Mouse (Mus musculus): ENCODE data around the gene Ddost. TPM values are rescaled to one million over a fixed set of nuclear protein-coding genes. Genes with fewer than 3 reads are reported as not detected.
A peak's percentile ranks its signal among the peaks of the same experiment; 100 is the strongest.

Gene Ddost
- polyA plus RNA-seq, 1 experiment from 2014 or later = 230 TPM

DNA sequence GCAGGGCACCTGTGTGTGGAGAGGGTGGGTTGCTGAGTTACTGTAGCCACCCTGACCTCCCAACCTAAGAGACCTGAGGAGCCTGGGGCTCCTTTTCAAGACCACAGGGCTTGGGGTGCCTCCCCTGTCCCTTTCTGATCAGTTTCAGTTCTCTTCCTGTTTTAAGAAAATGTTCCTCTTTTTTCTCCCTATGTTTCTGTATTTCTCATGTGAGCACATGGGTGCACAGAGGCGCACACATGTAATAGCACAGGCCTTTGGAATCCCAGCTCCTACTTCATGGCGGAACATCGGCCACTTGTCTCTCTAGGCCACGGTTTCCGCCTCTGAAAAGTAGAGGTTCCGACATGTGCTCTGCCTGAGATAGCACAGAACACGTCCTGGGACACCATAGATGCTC lies 15.8 kb upstream of the Ddost start:
- ATAC-seq (replicated peaks; ENCODE audit: insufficient number of reproducible peaks, insufficient read depth, low FRiP score, low read depth) = no peak
- Histone ChIP-seq H3K4me3 (no peak overlapping the region), H3K36me3 (no peaks in the 10 kb centered on the region), H3K27ac (no peak overlapping the region), H3K27me3 (no peaks in the 10 kb centered on the region), H3K9ac (no peak overlapping the region), H3K9me3 (replicated peaks) (no peaks in the 10 kb centered on the region), H3K4me2 (no peak overlapping the region), H3K4me1 (replicated peaks) (no peaks in the 10 kb centered on the region)
- WGBS = 79% methylated on average over 7 of the region's 7 CpGs

DNA sequence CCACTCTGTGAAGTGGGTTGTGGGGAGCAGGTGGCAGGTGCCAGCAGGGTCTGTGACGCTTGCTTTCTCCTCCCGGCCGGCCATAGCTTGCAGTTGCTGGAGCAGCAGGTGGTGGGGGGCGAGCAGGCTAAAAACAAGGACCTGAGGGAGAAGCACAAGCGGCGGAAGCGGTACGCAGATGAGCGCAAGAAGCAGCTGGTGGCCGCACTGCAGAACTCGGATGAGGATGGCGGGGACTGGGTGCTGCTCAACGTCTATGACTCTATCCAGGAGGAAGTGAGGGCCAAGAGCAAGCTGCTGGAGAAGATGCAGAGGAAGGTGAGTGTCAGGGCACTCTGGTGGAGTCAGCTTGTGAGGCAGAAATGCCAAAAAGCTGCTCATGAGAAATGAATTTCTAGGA lies 12.5 kb upstream of the Ddost start:
- Histone ChIP-seq H3K27me3 (no peaks in the 10 kb centered on the region), H3K9me3 (replicated peaks) (no peaks in the 10 kb centered on the region), H3K4me3 (no peak overlapping the region), H3K4me2 (no peak overlapping the region), H3K4me1 (replicated peaks) (no peaks in the 10 kb centered on the region), H3K36me3 (no peaks in the 10 kb centered on the region), H3K9ac (no peak overlapping the region), H3K27ac (no peak overlapping the region)
- WGBS = 83% methylated on average over 13 of the region's 13 CpGs
- no peak for ATAC-seq (replicated peaks; ENCODE audit: insufficient number of reproducible peaks, insufficient read depth, low FRiP score, low read depth)

GRCm38 (mm10) chr4:138293261-138293948 lies 11.1 kb upstream of the Ddost start:
- 72% methylated on average over 18 of the region's 18 CpGs for WGBS
- H3K4me1 ChIP-seq (replicated peaks) = no peaks in the 10 kb centered on the region
- ATAC-seq (replicated peaks; ENCODE audit: insufficient number of reproducible peaks, insufficient read depth, low FRiP score, low read depth) = no peak

DNA sequence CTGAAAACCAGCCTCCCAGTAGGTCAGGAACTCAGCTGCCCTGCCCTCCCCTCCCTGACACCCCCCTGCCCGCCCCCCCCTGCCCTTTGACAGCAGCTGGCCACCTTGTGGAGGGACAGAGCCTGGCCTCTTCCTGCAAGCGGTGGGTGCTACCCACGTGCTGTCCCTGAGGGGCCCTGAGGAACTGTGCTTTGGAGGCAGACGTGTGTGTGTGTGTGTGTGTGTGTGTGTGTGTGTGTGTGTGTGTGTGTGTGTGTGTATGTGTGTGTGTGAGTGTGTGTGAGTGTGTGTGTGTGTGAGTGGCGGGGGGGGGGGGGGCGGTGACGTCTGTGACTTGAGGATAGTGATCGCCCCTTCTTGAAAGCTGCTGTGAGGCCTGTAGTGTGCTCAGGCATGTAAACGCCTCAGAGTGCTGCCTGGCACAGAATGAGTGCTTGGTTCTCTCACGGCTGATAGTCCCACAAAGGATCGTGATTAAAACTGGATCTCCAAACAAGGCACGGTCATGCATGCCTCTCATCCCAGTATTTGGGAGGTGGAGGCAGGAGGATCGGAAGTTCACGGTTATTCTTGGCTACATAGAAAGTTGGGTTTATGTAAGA lies 10.5 kb upstream of the Ddost start:
- 75% methylated on average over 10 of the region's 14 CpGs for WGBS
- H3K27ac ChIP-seq = no peak overlapping the region
- no peaks in the 10 kb centered on the region for H3K36me3 ChIP-seq
- H3K9ac ChIP-seq = no peak overlapping the region
- H3K4me2 ChIP-seq = no peak overlapping the region
- H3K9me3 ChIP-seq (replicated peaks) = no peaks in the 10 kb centered on the region
- H3K4me1 ChIP-seq (replicated peaks) = no peaks in the 10 kb centered on the region
- no peak for ATAC-seq (replicated peaks; ENCODE audit: insufficient number of reproducible peaks, insufficient read depth, low FRiP score, low read depth)
- H3K4me3 ChIP-seq = no peak overlapping the region
- H3K27me3 ChIP-seq = no peaks in the 10 kb centered on the region

More at GRCm38 (mm10) chr4:138293261-138293948, 11.1 kb upstream of the Ddost start:
- Histone ChIP-seq H3K9me3 (replicated peaks) (no peaks in the 10 kb centered on the region), H3K4me2 (no peak overlapping the region), H3K4me3 (no peak overlapping the region), H3K9ac (no peak overlapping the region), H3K27ac (no peak overlapping the region), H3K27me3 (no peaks in the 10 kb centered on the region), H3K36me3 (no peaks in the 10 kb centered on the region)

DNA sequence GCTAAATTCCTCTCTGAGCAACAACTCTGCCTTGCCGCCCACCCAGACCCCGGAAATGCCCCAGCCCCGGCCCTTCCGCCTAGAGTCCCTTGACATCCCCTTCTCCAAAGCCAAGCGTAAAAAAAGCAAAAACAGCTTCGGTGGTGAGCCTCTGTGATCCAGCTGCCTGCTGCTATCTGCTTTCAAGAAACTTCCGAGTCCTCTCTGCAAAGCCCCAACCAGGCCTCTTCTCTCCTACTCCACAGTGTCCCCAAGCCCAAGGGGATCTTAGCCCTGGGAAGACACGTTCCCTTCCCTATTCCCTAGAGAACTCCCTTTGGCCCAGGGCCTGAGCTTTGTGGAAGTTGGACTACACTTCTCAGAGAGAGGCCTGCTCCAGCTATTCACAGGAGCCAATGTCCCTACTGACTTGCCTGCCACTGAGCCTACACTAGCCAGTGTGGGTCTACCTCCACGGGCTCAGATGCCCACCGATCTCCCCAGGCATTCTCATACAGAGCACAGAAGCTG lies 3.2 kb upstream of the Ddost start:
- 74% methylated on average over 10 of the region's 10 CpGs for WGBS
- no peak overlapping the region for H3K4me3 ChIP-seq
- no peak overlapping the region for H3K27ac ChIP-seq
- H3K4me2 ChIP-seq = no peak overlapping the region
- no peaks in the 10 kb centered on the region for H3K9me3 ChIP-seq (replicated peaks)
- H3K27me3 ChIP-seq = no peaks in the 10 kb centered on the region
- no peak for ATAC-seq (replicated peaks; ENCODE audit: insufficient number of reproducible peaks, insufficient read depth, low FRiP score, low read depth)
- H3K4me1 ChIP-seq (replicated peaks) = peaks cover 18% of the 10 kb centered on the region
- H3K9ac ChIP-seq = no peak overlapping the region
- H3K36me3 ChIP-seq = no peaks in the 10 kb centered on the region

GRCm38 (mm10) chr4:138303011-138303410 lies 1.5 kb upstream of the Ddost start:
- H3K4me2 ChIP-seq = no peak overlapping the region
- no peaks in the 10 kb centered on the region for H3K27me3 ChIP-seq
- H3K36me3 ChIP-seq = 0 out of 2 replicates have a peak, but pooled peaks cover 7% of the 10 kb centered on the region
- WGBS = 93% methylated on average over 3 of the region's 3 CpGs
- no peaks in the 10 kb centered on the region for H3K9me3 ChIP-seq (replicated peaks)
- H3K9ac ChIP-seq = no peak overlapping the region
- peaks cover 18% of the 10 kb centered on the region for H3K4me1 ChIP-seq (replicated peaks)
- no peak overlapping the region for H3K27ac ChIP-seq
- no peak overlapping the region for H3K4me3 ChIP-seq
- ATAC-seq (replicated peaks; ENCODE audit: insufficient number of reproducible peaks, insufficient read depth, low FRiP score, low read depth) = no peak

- H3K9me3 ChIP-seq (replicated peaks) = no peaks in the 10 kb centered on the region
- peak overlapping the region; percentile 54 for H3K9ac ChIP-seq
- no peaks in the 10 kb centered on the region for H3K27me3 ChIP-seq
- peak overlapping the region; percentile 77 for H3K4me2 ChIP-seq
- H3K27ac ChIP-seq = peak overlapping the region; percentile 71
- peaks cover 10% of the 10 kb centered on the region; the same call in 1 of the 2 replicates for H3K36me3 ChIP-seq
- no peak for ATAC-seq (replicated peaks; ENCODE audit: insufficient number of reproducible peaks, insufficient read depth, low FRiP score, low read depth)
- peaks cover 18% of the 10 kb centered on the region for H3K4me1 ChIP-seq (replicated peaks)
- peak overlapping the region; percentile 82 for H3K4me3 ChIP-seq
- WGBS = 13% methylated on average over 18 of the region's 18 CpGs
Measured at GRCm38 (mm10) chr4:138303742-138304141, 788 bp upstream of the Ddost start.

- Histone ChIP-seq H3K36me3 (peaks cover 36% of the 10 kb centered on the region), H3K4me1 (replicated peaks) (peaks cover 18% of the 10 kb centered on the region), H3K27ac (no peak overlapping the region), H3K9me3 (replicated peaks) (no peaks in the 10 kb centered on the region), H3K4me3 (no peak overlapping the region), H3K4me2 (no peak overlapping the region), H3K9ac (no peak overlapping the region), H3K27me3 (no peaks in the 10 kb centered on the region)
- ATAC-seq (replicated peaks; ENCODE audit: insufficient number of reproducible peaks, insufficient read depth, low FRiP score, low read depth) = no peak
- WGBS = 85% methylated on average over 3 of the region's 3 CpGs
Measured at GRCm38 (mm10) chr4:138307025-138307424, 2.5 kb downstream of the Ddost start.

DNA sequence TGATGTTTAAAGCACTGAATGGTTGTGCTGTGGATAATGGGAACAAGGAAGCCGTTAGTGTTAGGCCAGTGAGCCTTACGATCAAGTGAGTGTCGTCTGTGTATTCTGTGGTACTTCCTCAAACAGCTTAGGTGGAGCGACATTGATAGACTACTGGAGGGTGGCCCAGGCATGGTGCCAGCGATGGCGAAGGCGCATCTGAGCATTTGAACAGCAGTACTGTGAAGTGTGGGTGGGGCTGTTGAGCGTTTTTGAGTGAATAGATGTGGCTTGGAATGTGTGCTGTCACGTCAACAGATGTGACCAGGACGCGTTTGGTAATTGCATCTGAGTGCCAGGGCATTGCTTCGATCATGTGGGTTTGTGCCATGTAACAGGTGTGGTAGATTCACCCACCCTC lies 3.2 kb downstream of the Ddost start:
- H3K9ac ChIP-seq = no peak overlapping the region
- no peaks in the 10 kb centered on the region for H3K27me3 ChIP-seq
- 86% methylated on average over 12 of the region's 12 CpGs for WGBS
- no peak overlapping the region for H3K4me3 ChIP-seq
- H3K4me1 ChIP-seq (replicated peaks) = peaks cover 18% of the 10 kb centered on the region
- peaks cover 43% of the 10 kb centered on the region for H3K36me3 ChIP-seq
- no peak for ATAC-seq (replicated peaks; ENCODE audit: insufficient number of reproducible peaks, insufficient read depth, low FRiP score, low read depth)
- no peak overlapping the region for H3K4me2 ChIP-seq
- no peak overlapping the region for H3K27ac ChIP-seq
- H3K9me3 ChIP-seq (replicated peaks) = no peaks in the 10 kb centered on the region

DNA sequence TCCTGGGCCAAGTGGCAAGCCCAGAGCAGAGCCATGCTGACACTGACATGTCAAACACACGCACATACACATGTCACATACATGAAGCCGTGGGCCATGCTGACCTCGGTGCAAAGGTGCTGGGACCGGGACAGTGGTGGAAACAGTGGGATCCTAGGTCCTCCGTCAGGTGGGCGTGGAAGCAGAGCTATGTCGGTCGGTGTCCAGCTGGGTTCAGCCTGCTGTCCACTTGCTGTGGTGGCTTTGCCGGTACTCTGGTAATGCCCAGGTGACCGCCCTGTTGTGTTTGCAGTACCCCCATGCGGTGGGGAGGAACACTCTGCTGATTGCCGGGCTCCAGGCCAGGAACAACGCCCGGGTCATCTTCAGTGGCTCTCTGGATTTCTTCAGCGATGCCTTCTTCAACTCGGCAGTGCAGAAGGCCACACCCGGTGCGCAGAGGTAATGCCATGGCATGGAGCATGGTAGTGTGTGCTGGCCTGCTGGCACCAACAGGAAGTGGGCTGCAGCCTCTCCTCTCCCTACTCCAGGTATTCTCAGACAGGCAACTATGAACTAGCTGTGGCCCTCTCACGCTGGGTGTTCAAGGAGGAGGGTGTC lies 5.9 kb downstream of the Ddost start:
- H3K36me3 ChIP-seq = peaks cover 70% of the 10 kb centered on the region
- no peaks in the 10 kb centered on the region for H3K27me3 ChIP-seq
- no peak overlapping the region for H3K4me2 ChIP-seq
- H3K9ac ChIP-seq = no peak overlapping the region
- no peak overlapping the region for H3K4me3 ChIP-seq
- peaks cover 6% of the 10 kb centered on the region for H3K4me1 ChIP-seq (replicated peaks)
- H3K27ac ChIP-seq = no peak overlapping the region
- no peaks in the 10 kb centered on the region for H3K9me3 ChIP-seq (replicated peaks)
- no peak for ATAC-seq (replicated peaks; ENCODE audit: insufficient number of reproducible peaks, insufficient read depth, low FRiP score, low read depth)
- WGBS = 89% methylated on average over 19 of the region's 19 CpGs

DNA sequence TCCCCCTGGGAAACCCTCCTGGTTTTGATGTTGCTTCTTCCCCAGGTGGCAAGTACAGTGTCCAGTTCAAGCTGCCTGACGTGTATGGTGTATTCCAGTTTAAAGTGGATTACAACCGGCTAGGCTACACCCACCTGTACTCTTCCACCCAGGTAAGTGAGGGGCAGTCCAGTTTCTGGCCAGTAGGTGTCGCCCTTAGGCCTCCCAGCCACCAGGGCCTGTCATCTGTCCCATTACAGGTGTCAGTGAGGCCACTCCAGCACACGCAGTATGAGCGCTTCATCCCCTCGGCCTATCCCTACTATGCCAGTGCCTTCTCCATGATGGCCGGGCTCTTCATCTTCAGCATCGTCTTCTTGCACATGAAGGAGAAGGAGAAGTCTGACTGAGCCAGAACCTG lies 7.1 kb downstream of the Ddost start:
- 64% methylated on average over 8 of the region's 8 CpGs for WGBS
- ATAC-seq (replicated peaks; ENCODE audit: insufficient number of reproducible peaks, insufficient read depth, low FRiP score, low read depth) = no peak
- H3K9ac ChIP-seq = no peak overlapping the region

More for the DNA sequence above, 7.1 kb downstream of the Ddost start:
- peaks cover 77% of the 10 kb centered on the region for H3K36me3 ChIP-seq
- H3K27ac ChIP-seq = no peak overlapping the region
- no peaks in the 10 kb centered on the region for H3K4me1 ChIP-seq (replicated peaks)
- H3K9me3 ChIP-seq (replicated peaks) = no peaks in the 10 kb centered on the region
- no peaks in the 10 kb centered on the region for H3K27me3 ChIP-seq
- no peak overlapping the region for H3K4me3 ChIP-seq
- H3K4me2 ChIP-seq = no peak overlapping the region

Measured in heart, embryonic 15.5 days (tissue).